Mouse (Mus musculus) midbrain, embryonic 10.5 days (tissue): ENCODE measurements at regions not wholly inside any gene's neighbourhood (a gene's known extent, or its start where the extent isn't known, plus 50 kb on each side); places are given as distances from the start of the nearest gene placed in this dataset.

Experiments
- DNase-seq: peaks from one replicate; pipeline ENCODE4 v3.0.0-alpha.2; 2017; ENCODE audit warnings: low spot score
- H3K27ac ChIP-seq: fragments of 300-500 bp; sonication (generic); replicated peaks from 2 replicates; pipeline ENCODE4 v1.5.1; 2016; ENCODE audit warnings: mild to moderate bottlenecking
- H3K27me3 ChIP-seq: fragments of 300-500 bp; sonication (generic); 2 replicates; pipeline ENCODE4 v1.6.1; 2016; ENCODE audit warnings: low read depth, mild to moderate bottlenecking; ENCODE audit not compliant: poor library complexity, severe bottlenecking
- H3K36me3 ChIP-seq: fragments of 300-500 bp; sonication (generic); 2 replicates; pipeline ENCODE4 v1.6.1; 2016; ENCODE audit warnings: mild to moderate bottlenecking, moderate library complexity
- H3K4me1 ChIP-seq: fragments of 300-500 bp; sonication (generic); 2 replicates; pipeline ENCODE4 v1.6.1; 2016
- H3K4me3 ChIP-seq: fragments of 300-500 bp; sonication (generic); 2 replicates; pipeline ENCODE4 v1.5.1; 2016; ENCODE audit warnings: mild to moderate bottlenecking, moderate library complexity
- H3K9me3 ChIP-seq: fragments of 300-500 bp; sonication (generic); replicated peaks from 2 replicates; pipeline ENCODE4 v1.6.1; 2016; ENCODE audit warnings: mild to moderate bottlenecking
- WGBS: fragments of 180-500 bp; shearing (Covaris S2); methylation state at CpG from one replicate; pipeline ENCODE4 v1.1.7; 2016; 5-methylcytosine and 5-hydroxymethylcytosine counted together

GRCm38 (mm10) chr14:46461960-46462359 is 71.5 kb upstream of the Bmp4 start:
- H3K4me1 ChIP-seq: no peaks in the 10 kb centered on the region
- H3K4me3 ChIP-seq: no peak overlapping the region
- H3K36me3 ChIP-seq: no peaks in the 10 kb centered on the region
- DNase-seq: no peak
- WGBS: 95% methylated on average over 4 of the region's 4 CpGs
- H3K27ac ChIP-seq: no peak overlapping the region
- H3K9me3 ChIP-seq: no peaks in the 10 kb centered on the region
- H3K27me3 ChIP-seq: no peaks in the 10 kb centered on the region

GRCm38 (mm10) chr14:46454500-46454899 is 64.0 kb upstream of the Bmp4 start:
- no peak overlapping the region for H3K27ac ChIP-seq
- no peaks in the 10 kb centered on the region for H3K36me3 ChIP-seq
- H3K4me1 ChIP-seq: no peaks in the 10 kb centered on the region
- no peaks in the 10 kb centered on the region for H3K27me3 ChIP-seq
- WGBS: 71% methylated on average over 6 of the region's 6 CpGs
- H3K9me3 ChIP-seq: no peaks in the 10 kb centered on the region; the same call in 1 of the 2 replicates
- no peak overlapping the region for H3K4me3 ChIP-seq
- no peak for DNase-seq

- Histone ChIP-seq H3K27me3 (no peaks in the 10 kb centered on the region), H3K4me3 (no peak overlapping the region), H3K27ac (no peak overlapping the region), H3K4me1 (peaks cover 4% of the 10 kb centered on the region), H3K9me3 (no peaks in the 10 kb centered on the region), H3K36me3 (no peaks in the 10 kb centered on the region)
- DNase-seq: no peak
- WGBS: 91% methylated on average over 6 of the region's 6 CpGs
Observed at GRCm38 (mm10) chr14:46441696-46442095, 51.2 kb upstream of the Bmp4 start.
